ENCODE assay signal across 12 mouse cellular contexts in genomic region chr1:104652405-104652804, GRCm38 (mm10).
DNase-seq lines count a peak whose midpoint lies in the region.
"Had no signal": no experiment of that assay in that cellular context is flagged by ENCODE, and none has a peak within 500 bp of the region (broad histone marks: within the 10 kb centered on the region; RNA-seq: fewer than 3 reads in every experiment).

No protein-coding gene starts in this region.

- DNase-seq in cerebellum, adult 9-10 months = peak; percentile 2
- DNase-seq in cerebellum, adult 11 months = no peak
- DNase-seq in layer of hippocampus, adult 9-10 months (ENCODE audit: low spot score) = peak; percentile 22
- DNase-seq in layer of hippocampus, adult 8-10 months (ENCODE audit: low spot score in 2 of 2) = no peak
- peak; percentile 89 for DNase-seq in retina, postnatal 1 day
- no peak for DNase-seq in retina, embryonic 14.5 days (ENCODE audit: low spot score)
- DNase-seq in retina, postnatal 7 days (ENCODE audit: low read depth, low spot score) = peak; percentile 19
- DNase-seq in urinary bladder, postnatal 36 days (ENCODE audit: low spot score in 2 of 2) = no peak
- DNase-seq: adrenal gland, postnatal 36 days; gastrocnemius, postnatal 25 days; heart, postnatal 36 days; layer of hippocampus, postnatal 36 days had no signal

Comparison
In these comparisons a context has a peak if more than half of its experiments do, and no peak if none do; other contexts are left out.
1. DNase-seq: peak in cerebellum, adult 9-10 months (single experiment), layer of hippocampus, adult 9-10 months (single experiment), retina, postnatal 1 day (single experiment) and retina, postnatal 7 days (single experiment); none in cerebellum, adult 11 months (single experiment), layer of hippocampus, adult 8-10 months (0 of 2), retina, embryonic 14.5 days (single experiment) and urinary bladder, postnatal 36 days (0 of 2).